Mouse (Mus musculus) lung, embryonic 16.5 days (tissue): ENCODE data around the gene Cycs. TPM values are rescaled to one million over a fixed set of nuclear protein-coding genes. Genes with fewer than 3 reads are reported as not detected.
"Not testable (repeated sequence)": the region's sequence is repeated elsewhere in the genome, so short reads cannot be mapped to it uniquely, and the experiment has no call there.

Experiments
- ATAC-seq: fragments of 200-750 bp; cut with Nextera tagmentation; 2 replicates; pipeline ENCODE4 v1.8.0; 2017; ENCODE audit warnings: low read depth, mild to moderate bottlenecking, moderate library complexity
- H3K27ac ChIP-seq: fragments of 300-500 bp; sonication (generic); 2 replicates; pipeline ENCODE4 v1.5.1; 2014; ENCODE audit warnings: mild to moderate bottlenecking, control low read depth, low read length
- H3K27me3 ChIP-seq: fragments of 300-500 bp; sonication (generic); 2 replicates; pipeline ENCODE4 v1.6.1; 2014; ENCODE audit warnings: low read depth, low read length, mixed read lengths; ENCODE audit not compliant: control insufficient read depth, insufficient read depth
- H3K36me3 ChIP-seq: fragments of 300-500 bp; sonication (generic); 2 replicates; pipeline ENCODE4 v1.6.1; 2014; ENCODE audit warnings: low read length; ENCODE audit not compliant: control insufficient read depth, insufficient read depth
- H3K4me1 ChIP-seq: fragments of 300-500 bp; sonication (generic); replicated peaks from 2 replicates; pipeline ENCODE4 v1.6.1; 2014; ENCODE audit warnings: low read length, mixed read lengths; ENCODE audit not compliant: control insufficient read depth, insufficient read depth
- H3K4me2 ChIP-seq: fragments of 300-500 bp; sonication (generic); 2 replicates; pipeline ENCODE4 v1.6.1; 2014; ENCODE audit warnings: low read depth, low read length, control low read depth
- H3K4me3 ChIP-seq: fragments of 300-500 bp; sonication (generic); 2 replicates; pipeline ENCODE4 v1.5.1; 2014; ENCODE audit warnings: mild to moderate bottlenecking, low read length, control low read depth
- H3K9ac ChIP-seq: fragments of 300-500 bp; sonication (generic); 2 replicates; pipeline ENCODE4 v1.6.1; 2014; ENCODE audit warnings: low read length, control low read depth
- H3K9me3 ChIP-seq: fragments of 300-500 bp; sonication (generic); 2 replicates; pipeline ENCODE4 v1.6.1; 2016; ENCODE audit warnings: low read length; ENCODE audit not compliant: control insufficient read depth
- WGBS: fragments of 180-500 bp; shearing (Covaris S2); extraction: QIAGEN DNeasy Blood & Tissue Kit; methylation state at CpG from one replicate; pipeline ENCODE4 v1.1.7; 2014; 5-methylcytosine and 5-hydroxymethylcytosine counted together
- polyA plus RNA-seq: library from polyadenylated mRNA; unstranded; fragments of >200 nt; fragmentation: Nextera tagmentation; extraction: Ambion mirVana; gene quantifications from 2 replicates; pipeline ENCODE4 v1.2.1, GENCODE M21; 2015

The Cycs gene
- polyA plus RNA-seq, 1 experiment from 2014 or later = 53.7 TPM

GRCm38 (mm10) chr6:50554223-50554622 is 12.1 kb downstream of the Cycs start:
- H3K9ac ChIP-seq, H3K36me3 ChIP-seq, ATAC-seq, H3K27ac ChIP-seq, H3K27me3 ChIP-seq, H3K9me3 ChIP-seq, H3K4me1 ChIP-seq, H3K4me3 ChIP-seq, H3K4me2 ChIP-seq: not testable (repeated sequence)
- WGBS = 64% methylated on average over 2 of the region's 2 CpGs

GRCm38 (mm10) chr6:50552881-50553518 is 13.3 kb downstream of the Cycs start:
- no peak for ATAC-seq
- no peaks in the 10 kb centered on the region for H3K36me3 ChIP-seq
- H3K9ac ChIP-seq = no peak overlapping the region
- no peak overlapping the region for H3K4me3 ChIP-seq
- no peak overlapping the region for H3K4me2 ChIP-seq
- H3K27me3 ChIP-seq = no peaks in the 10 kb centered on the region
- H3K4me1 ChIP-seq = no peaks in the 10 kb centered on the region
- WGBS = 54% methylated on average over 5 of the region's 5 CpGs
- no peak overlapping the region for H3K27ac ChIP-seq
- no peaks in the 10 kb centered on the region for H3K9me3 ChIP-seq

- Histone ChIP-seq H3K9ac (no peak overlapping the region), H3K4me3 (no peak overlapping the region), H3K27me3 (no peaks in the 10 kb centered on the region), H3K9me3 (no peaks in the 10 kb centered on the region), H3K36me3 (no peaks in the 10 kb centered on the region), H3K4me2 (no peak overlapping the region), H3K27ac (no peak overlapping the region), H3K4me1 (peaks cover 3% of the 10 kb centered on the region; the same call in 1 of the 2 replicates)
- WGBS = 76% methylated on average over 7 of the region's 7 CpGs
- ATAC-seq = no peak
These were observed 16.5 kb downstream of the Cycs start for GRCm38 (mm10) chr6:50549791-50550190.

- no peak overlapping the region for H3K9ac ChIP-seq
- no peaks in the 10 kb centered on the region for H3K27me3 ChIP-seq
- H3K9me3 ChIP-seq = no peaks in the 10 kb centered on the region
- no peaks in the 10 kb centered on the region for H3K36me3 ChIP-seq
- no peak overlapping the region for H3K4me3 ChIP-seq
- H3K27ac ChIP-seq = no peak overlapping the region
- no peak for ATAC-seq
- WGBS = 69% methylated on average over 5 of the region's 5 CpGs
- no peak overlapping the region for H3K4me2 ChIP-seq
- H3K4me1 ChIP-seq = peaks cover 3% of the 10 kb centered on the region; the same call in 1 of the 2 replicates
These were observed 17.3 kb downstream of the Cycs start for GRCm38 (mm10) chr6:50549051-50549450.

GRCm38 (mm10) chr6:50545412-50546043 is 20.8 kb downstream of the Cycs start:
- Histone ChIP-seq H3K4me3 (no peak overlapping the region), H3K4me2 (peak overlapping the region; percentile 25; the same call in 1 of the 2 replicates), H3K27me3 (no peaks in the 10 kb centered on the region), H3K9ac (peak overlapping the region; percentile 15; the same call in 1 of the 2 replicates), H3K36me3 (no peaks in the 10 kb centered on the region), H3K4me1 (peaks cover 3% of the 10 kb centered on the region; the same call in 1 of the 2 replicates), H3K27ac (no peak overlapping the region), H3K9me3 (no peaks in the 10 kb centered on the region)
- ATAC-seq = peak; percentile 64; the same call in 1 of the 2 replicates
- WGBS = 18% methylated on average over 10 of the region's 10 CpGs

- Histone ChIP-seq H3K4me2 (no peak overlapping the region), H3K4me1 (peaks cover 3% of the 10 kb centered on the region; the same call in 1 of the 2 replicates), H3K9ac (no peak overlapping the region), H3K4me3 (no peak overlapping the region), H3K27ac (no peak overlapping the region), H3K9me3 (no peaks in the 10 kb centered on the region), H3K36me3 (no peaks in the 10 kb centered on the region), H3K27me3 (no peaks in the 10 kb centered on the region)
- WGBS = 91% methylated on average over 1 of the region's 1 CpGs
- no peak for ATAC-seq
These were observed 23.8 kb downstream of the Cycs start for GRCm38 (mm10) chr6:50542535-50542934.

- no peaks in the 10 kb centered on the region for H3K9me3 ChIP-seq
- no peaks in the 10 kb centered on the region for H3K27me3 ChIP-seq
- WGBS = 63% methylated on average over 1 of the region's 1 CpGs
- H3K4me3 ChIP-seq = no peak overlapping the region
- H3K27ac ChIP-seq = no peak overlapping the region
- no peaks in the 10 kb centered on the region for H3K36me3 ChIP-seq
- ATAC-seq = no peak
- H3K4me2 ChIP-seq = no peak overlapping the region
- no peak overlapping the region for H3K9ac ChIP-seq
- no peaks in the 10 kb centered on the region for H3K4me1 ChIP-seq
These were observed 26.7 kb downstream of the Cycs start for GRCm38 (mm10) chr6:50539641-50540040.

GRCm38 (mm10) chr6:50536461-50536892 is 29.9 kb downstream of the Cycs start:
- Histone ChIP-seq H3K4me3 (no peak overlapping the region), H3K9me3 (no peaks in the 10 kb centered on the region), H3K4me2 (no peak overlapping the region), H3K9ac (no peak overlapping the region), H3K4me1 (no peaks in the 10 kb centered on the region), H3K36me3 (no peaks in the 10 kb centered on the region), H3K27me3 (no peaks in the 10 kb centered on the region), H3K27ac (no peak overlapping the region)
- 8% methylated on average over 7 of the region's 7 CpGs for WGBS
- ATAC-seq = peak; percentile 70

- Histone ChIP-seq H3K4me1 (no peaks in the 10 kb centered on the region), H3K4me2 (no peak overlapping the region), H3K36me3 (no peaks in the 10 kb centered on the region), H3K9ac (no peak overlapping the region; the same call in 1 of the 2 replicates), H3K4me3 (no peak overlapping the region), H3K27ac (no peak overlapping the region), H3K9me3 (no peaks in the 10 kb centered on the region), H3K27me3 (no peaks in the 10 kb centered on the region)
- 82% methylated on average over 3 of the region's 3 CpGs for WGBS
- ATAC-seq = no peak
These were observed 31.0 kb downstream of the Cycs start for GRCm38 (mm10) chr6:50535346-50535745.
